Mouse (Mus musculus): Measurements from ENCODE around the gene Gm17026. TPM values are rescaled to one million over a fixed set of nuclear protein-coding genes. Genes with fewer than 3 reads are reported as not detected.

Gm17026 gene
- not detected for polyA plus RNA-seq (2014; fragmentation: Illumina TruSeq; extraction: RNeasy Lipid Tissue Mini Kit (QIAGEN cat#74804); ENCODE audit: low replicate concordance)

DNA sequence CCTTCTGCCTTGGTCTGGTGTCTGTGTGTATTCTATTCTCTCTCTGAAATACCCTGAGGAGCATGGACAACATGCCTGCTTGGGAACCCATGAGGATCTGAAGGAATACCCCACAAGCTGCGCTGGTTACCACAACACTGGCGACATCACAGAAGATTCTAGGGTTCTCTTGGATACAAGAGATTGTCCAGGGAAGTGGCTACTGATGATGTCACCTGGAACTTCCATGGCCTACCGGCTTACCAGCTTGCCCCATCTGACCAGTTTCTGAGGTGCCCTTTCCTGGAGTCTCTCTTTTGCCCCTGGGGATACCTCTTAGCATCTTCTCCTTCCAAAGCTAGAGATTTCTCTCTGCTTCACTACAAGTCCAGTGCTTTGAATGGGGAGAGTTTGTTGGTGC is at the start of gene Gm17026:
Gene Gm17026 (minus strand): TSS at position 101 of the 400 bp plus-strand sequence.

DNA sequence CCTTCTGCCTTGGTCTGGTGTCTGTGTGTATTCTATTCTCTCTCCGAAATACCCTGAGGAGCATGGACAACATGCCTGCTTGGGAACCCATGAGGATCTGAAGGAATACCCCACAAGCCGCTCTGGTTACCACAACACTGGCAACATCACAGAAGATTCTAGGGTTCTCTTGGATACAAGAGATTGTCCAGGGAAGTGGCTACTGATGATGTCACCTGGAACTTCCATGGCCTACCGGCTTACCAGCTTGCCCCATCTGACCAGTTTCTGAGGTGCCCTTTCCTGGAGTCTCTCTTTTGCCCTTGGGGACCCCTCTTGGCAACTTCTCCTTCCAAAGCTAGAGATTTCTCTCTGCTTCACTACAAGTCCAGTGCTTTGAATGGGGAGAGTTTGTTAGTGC is 37.4 kb upstream of the Gm17026 start, which contains the start of gene Gm9611:
Gene Gm9611 (minus strand): TSS at position 101 of the 400 bp plus-strand sequence.

Other genes with a start within 250 kb of the Gm17026 start
- not detected for gene Gm7951, start 142.7 kb downstream of the Gm17026 start, polyA plus RNA-seq (2014; fragmentation: Illumina TruSeq; extraction: RNeasy Lipid Tissue Mini Kit (QIAGEN cat#74804); ENCODE audit: low replicate concordance)
- not detected for gene Gm17027, start 97.4 kb downstream of the Gm17026 start, polyA plus RNA-seq (2014; fragmentation: Illumina TruSeq; extraction: RNeasy Lipid Tissue Mini Kit (QIAGEN cat#74804); ENCODE audit: low replicate concordance)
- not detected for gene Gm3573, start 69.3 kb downstream of the Gm17026 start, polyA plus RNA-seq (2014; fragmentation: Illumina TruSeq; extraction: RNeasy Lipid Tissue Mini Kit (QIAGEN cat#74804); ENCODE audit: low replicate concordance)
- gene Gm9611, start 37.3 kb upstream of the Gm17026 start, polyA plus RNA-seq (2014; fragmentation: Illumina TruSeq; extraction: RNeasy Lipid Tissue Mini Kit (QIAGEN cat#74804); ENCODE audit: low replicate concordance) = not detected
- not detected for gene Gm7995, start 50.2 kb upstream of the Gm17026 start, polyA plus RNA-seq (2014; fragmentation: Illumina TruSeq; extraction: RNeasy Lipid Tissue Mini Kit (QIAGEN cat#74804); ENCODE audit: low replicate concordance)
- gene Gm8005, start 179.6 kb upstream of the Gm17026 start, polyA plus RNA-seq (2014; fragmentation: Illumina TruSeq; extraction: RNeasy Lipid Tissue Mini Kit (QIAGEN cat#74804); ENCODE audit: low replicate concordance) = not detected
- gene Gm8011, start 203.8 kb upstream of the Gm17026 start, polyA plus RNA-seq (2014; fragmentation: Illumina TruSeq; extraction: RNeasy Lipid Tissue Mini Kit (QIAGEN cat#74804); ENCODE audit: low replicate concordance) = not detected
- not detected for gene Gm8020, start 242.3 kb upstream of the Gm17026 start, polyA plus RNA-seq (2014; fragmentation: Illumina TruSeq; extraction: RNeasy Lipid Tissue Mini Kit (QIAGEN cat#74804); ENCODE audit: low replicate concordance)

Data from small intestine, adult 10 weeks (tissue).